Mouse (Mus musculus) 3134 (cell line): ENCODE data around the gene Hvcn1.

Source experiments
- DNase-seq: peaks from one replicate; pipeline ENCODE4 v3.0.0-alpha.2; 2011; ENCODE audit warnings: low spot score; ENCODE audit not compliant: insufficient read length; ENCODE audit errors: extremely low read depth

The Hvcn1 gene

DNA sequence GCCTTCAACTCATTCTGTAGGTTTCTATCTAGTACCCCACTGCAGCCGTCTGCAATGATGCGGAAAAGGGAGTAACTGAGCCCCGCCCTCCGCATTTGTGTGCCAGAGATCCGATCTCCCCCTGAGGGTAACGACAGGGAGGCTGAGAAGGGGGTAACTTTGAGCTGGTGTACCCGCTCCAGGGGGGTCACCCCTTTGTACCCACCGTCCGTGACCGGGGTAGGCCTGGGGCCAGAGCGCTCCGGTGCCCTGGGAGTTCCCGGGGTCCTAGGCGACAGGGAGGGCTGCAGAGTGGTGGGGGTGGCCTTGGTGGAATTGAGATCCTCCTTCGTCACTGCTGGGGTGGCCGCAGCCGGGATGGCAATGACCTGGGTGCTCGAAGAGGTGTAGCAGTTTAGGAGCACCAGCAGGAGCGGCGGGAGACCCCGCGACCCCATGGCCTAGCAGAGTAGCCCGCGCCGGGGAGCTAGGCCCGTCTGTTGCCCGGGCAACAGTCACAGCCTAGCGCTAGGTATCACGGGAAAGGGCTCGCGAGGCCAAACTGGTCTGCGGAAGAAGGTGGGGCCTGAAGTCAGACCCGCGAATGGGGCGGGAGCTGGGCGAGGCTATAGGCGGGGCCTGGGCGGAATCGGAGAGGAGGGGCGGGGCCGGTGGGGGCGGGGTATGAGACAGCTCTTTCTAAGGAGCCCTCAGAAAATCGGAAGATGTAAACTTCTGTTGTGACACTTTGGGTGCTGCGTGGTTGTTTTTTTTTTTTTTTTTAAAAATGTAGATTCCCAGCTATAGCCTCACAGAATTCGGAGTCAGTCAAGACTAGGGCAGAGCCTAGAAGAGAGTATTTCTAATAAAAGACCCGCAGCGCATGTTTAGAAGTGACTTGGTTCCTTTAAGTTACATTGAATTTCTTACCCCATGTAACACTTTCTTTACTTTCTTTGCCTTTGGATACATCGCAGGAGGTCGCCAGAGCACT is 57.6 kb downstream of the Hvcn1 start, which contains the start of gene Tctn1:
Tctn1 (minus strand) TSS at position 528 of the 973 bp plus-strand sequence.
- DNase-seq = peak; percentile 91

- peak; percentile 47 for DNase-seq
Measured at GRCm38 (mm10) chr5:122265187-122265586, 58.6 kb downstream of the Hvcn1 start.

DNA sequence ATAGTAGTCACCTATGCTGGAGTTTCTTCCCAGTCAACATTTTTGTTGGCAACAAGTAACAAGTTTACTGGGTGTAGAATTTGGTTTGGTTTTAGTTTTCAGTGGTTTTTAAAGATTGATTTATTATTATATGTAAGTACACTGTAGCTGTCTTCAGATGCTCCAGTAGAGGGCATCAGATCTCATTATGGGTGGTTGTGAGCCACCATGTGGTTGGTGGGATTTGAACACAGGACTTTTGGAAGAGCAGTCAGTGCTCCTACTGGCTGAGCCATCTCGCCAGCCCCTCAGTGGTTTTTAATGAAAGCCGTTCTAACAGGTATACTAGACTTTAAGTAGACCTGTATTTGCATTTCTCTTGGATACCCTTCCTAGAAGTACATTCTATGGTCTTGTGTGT is 59.3 kb downstream of the Hvcn1 start:
- DNase-seq = no peak

GRCm38 (mm10) chr5:122267136-122267535 is 60.5 kb downstream of the Hvcn1 start:
- DNase-seq = no peak

DNA sequence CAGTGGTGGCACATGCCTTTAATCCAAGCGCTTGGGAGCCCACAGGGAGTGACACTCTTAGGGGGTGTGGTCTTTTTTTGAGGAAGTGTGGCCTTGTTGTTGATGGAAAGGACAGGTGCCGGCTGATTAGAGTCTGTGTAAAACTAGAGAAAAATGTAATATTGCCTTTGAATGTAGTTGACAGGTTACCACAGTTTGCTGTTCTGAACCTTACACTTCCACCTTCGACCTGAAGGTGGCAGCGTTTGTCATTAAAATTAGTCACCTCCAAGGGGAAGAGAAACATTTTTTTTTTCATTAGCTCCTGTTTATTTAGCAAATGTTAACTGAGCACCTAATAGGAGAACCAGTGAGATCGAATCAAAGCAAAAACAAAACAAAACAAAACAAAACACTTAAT is 61.3 kb downstream of the Hvcn1 start:
- peak; percentile 27 for DNase-seq

GRCm38 (mm10) chr5:122268858-122269604 is 62.4 kb downstream of the Hvcn1 start:
- DNase-seq = no peak

DNA sequence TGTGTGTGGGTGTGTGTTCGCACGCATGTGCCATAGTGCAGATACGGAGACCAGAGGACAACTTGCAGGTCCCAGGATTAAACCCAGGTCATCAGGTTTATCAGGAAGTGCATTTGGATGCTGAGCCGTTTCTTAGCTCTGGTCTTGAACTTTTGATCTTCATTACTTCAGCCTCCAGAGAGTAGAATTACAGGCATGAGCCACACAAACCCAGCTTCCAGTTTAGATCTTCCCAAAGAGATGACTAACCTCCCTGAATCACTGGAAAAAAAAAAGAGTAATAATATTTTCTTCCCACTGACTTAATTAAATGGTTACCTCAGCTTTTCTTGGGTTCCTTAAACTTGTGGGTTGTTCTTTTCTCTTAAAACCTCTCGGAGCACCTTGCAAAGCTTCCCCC is 66.2 kb downstream of the Hvcn1 start:
- no peak for DNase-seq

- DNase-seq = no peak
Measured at GRCm38 (mm10) chr5:122274785-122275184, 68.2 kb downstream of the Hvcn1 start.

DNA sequence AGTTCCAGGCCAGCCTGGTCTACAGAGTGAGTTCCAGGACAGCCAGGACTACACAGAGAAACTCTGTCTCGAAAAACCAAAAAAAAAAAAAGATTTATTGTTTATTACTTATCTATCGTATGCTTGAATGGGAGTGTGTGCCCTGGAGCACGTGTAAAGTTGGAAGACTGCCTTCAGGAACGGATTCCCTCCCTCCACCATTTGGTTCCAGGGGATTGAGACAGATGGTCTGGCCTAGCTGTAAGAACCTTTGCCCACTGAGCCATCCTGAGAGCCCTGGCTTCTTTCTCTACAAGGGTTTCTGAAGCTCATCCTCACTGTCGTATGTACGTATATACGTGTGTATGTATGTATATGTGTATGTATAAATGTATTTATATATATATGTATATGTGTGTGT is 72.3 kb downstream of the Hvcn1 start:
- DNase-seq = no peak

DNA sequence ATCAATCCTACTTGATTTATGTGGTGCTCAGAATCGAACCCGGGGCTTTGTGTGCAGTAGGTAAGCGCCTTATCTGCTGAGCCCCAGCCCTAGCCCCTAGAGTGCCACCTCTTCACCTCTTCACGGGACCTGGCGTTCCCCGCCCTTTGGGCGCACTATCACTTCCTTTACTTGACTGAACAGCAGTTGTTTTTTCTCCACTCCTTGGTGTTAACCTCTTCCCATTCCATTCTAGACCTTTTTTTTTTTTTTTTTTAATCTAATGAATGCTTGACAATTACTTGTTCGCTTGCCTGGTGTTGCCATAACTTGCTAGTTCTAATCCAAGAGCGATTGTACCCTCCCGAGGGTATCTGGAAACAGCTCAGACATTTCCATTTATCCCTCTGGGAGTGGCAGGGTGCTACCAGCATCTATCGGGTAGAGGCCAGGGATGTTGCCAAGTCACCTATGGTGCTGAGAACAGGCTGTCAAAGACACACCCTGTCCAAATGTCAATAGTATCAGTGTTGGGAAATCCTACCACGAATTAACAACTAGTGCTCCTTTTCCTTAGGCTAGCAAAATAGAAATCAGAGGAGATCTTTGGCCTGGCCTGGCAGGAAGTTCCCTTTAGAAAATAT is 73.3 kb downstream of the Hvcn1 start:
- DNase-seq = no peak

GRCm38 (mm10) chr5:122280422-122280826 is 73.8 kb downstream of the Hvcn1 start:
- DNase-seq = no peak

GRCm38 (mm10) chr5:122280827-122281462 is 74.3 kb downstream of the Hvcn1 start:
- DNase-seq = no peak

- no peak for DNase-seq
Measured at GRCm38 (mm10) chr5:122283828-122284182, 77.2 kb downstream of the Hvcn1 start.

- DNase-seq = peak; percentile 84
Measured at GRCm38 (mm10) chr5:122284183-122285028, 77.8 kb downstream of the Hvcn1 start, which contains the start of gene Pptc7. TSS of gene Pptc7 (plus strand) at chr5:122284365.

DNA sequence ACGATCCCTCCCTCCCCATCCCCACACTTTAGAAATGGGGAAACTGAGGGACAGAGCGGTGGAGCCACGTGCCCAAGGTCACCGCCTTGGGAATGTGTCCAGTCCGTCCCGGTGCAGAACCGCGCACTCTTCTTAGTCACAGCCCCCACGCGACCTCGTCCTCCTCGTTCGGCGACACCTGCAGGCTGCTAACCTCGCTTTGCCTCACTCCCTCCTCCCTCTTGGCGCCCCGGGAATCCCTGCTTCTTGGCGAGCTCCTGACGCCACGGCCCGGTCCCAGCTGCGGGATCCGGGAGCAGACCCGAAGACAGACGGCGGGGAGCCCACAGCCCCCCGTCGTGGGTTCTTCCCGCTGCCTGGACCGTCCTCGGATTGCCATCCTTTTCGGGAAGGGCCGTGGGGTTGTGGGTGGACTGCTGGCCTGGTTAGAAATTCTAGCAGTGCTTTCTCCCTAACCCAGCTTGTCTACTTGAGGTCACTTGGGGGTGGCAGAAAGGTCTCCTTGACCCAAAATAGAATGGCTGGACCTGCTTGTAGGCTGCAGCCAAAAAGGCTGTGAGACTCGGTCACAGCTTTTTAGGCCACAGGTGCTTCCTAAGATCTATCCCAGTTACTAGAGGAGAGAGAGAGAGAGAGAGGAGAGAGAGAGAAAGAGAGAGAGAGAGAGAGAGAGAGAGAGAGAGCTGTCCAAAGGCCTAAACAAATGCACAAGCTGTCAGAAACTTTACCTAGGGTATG is 78.6 kb downstream of the Hvcn1 start:
- DNase-seq = peak; percentile 69

DNA sequence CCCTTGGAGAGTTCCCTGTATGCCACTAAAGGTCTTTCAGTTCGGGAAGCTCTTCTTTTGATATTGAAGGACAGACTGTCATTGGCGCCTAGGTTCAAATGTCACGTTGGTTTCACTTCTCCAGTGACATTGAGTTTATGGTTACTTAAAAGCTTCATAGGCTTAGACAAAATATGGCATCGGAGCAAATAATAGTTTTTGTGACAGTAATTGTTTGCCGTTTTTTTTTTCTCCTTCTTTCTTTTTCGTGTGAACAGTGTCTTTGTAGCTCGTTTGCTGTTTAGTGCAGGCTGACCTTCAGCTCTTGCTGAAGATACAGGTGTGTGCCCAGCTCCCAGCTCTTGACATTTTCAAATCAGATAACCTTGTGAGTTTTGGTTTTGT is 79.2 kb downstream of the Hvcn1 start:
- no peak for DNase-seq

DNA sequence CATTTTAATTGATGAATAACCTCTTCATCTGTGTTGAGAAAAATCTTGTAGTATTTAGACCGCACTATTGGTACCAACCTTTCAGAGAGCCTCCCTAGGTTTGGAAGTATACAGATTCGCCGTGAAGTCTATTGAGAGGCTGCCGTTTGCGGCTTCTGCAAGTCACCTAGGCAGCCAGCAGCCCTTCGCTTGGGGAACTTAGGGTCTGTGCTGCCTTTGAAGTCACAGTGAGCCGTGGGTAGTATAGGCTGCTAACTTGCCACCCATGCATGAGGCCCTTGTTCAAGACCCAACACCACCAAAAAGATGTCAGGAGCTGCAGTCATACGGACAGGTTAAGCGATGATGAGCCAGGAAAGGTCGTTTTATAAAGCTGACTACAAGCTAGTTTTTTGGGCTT is 79.6 kb downstream of the Hvcn1 start:
- DNase-seq = no peak

DNA sequence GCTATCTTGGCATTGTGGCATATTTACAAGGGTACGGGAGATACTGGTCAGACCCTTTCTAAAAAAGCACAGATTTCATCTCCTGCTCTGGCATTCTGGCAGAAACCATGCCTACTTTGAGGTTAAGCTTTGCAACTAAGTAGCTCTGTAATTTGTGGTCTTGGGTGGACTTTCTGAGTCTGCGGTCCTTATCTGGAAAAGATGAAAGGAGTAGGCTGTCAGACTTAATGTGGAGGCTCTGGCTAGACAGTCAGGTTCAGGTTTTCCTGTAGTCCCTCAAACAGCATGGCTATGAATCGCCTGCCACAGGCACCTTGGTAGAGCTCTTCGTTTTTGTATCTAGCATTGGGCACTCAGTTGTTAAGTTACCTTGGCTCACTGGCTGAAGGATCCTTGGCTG is 80.4 kb downstream of the Hvcn1 start:
- no peak for DNase-seq

DNA sequence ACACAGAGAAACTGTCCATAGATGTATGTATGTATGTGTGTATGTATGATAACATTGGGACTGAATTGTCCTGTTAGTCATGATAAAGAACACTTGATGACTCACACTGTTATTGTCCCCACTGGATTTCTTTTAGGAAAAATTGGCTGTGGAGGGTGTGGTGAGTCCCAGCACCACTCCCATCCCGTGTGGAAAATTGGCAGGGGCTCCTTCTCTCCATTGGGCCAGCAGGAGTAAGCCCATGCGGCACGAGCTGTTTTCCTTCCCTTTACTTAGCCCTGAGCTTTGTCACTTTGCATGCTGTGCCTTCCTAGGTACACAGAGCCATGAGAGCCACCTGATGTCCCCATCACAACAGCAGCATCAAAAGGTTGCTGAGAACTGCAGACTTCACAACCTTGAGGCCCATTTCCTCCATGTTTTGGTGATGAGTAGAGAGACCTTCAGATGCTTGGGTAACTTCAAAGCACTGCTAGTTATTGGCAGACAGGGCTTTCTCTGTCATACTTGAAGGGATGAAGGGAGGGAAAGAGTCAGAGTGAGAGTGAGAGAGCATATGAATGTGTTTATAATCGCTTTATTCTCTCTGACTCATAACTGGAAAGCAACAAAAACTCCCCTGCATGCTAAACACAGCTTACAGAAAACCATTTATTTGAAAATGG is 81.7 kb downstream of the Hvcn1 start:
- no peak for DNase-seq
